14 mouse cellular contexts compared by ENCODE assay signal in the genomic region with DNA sequence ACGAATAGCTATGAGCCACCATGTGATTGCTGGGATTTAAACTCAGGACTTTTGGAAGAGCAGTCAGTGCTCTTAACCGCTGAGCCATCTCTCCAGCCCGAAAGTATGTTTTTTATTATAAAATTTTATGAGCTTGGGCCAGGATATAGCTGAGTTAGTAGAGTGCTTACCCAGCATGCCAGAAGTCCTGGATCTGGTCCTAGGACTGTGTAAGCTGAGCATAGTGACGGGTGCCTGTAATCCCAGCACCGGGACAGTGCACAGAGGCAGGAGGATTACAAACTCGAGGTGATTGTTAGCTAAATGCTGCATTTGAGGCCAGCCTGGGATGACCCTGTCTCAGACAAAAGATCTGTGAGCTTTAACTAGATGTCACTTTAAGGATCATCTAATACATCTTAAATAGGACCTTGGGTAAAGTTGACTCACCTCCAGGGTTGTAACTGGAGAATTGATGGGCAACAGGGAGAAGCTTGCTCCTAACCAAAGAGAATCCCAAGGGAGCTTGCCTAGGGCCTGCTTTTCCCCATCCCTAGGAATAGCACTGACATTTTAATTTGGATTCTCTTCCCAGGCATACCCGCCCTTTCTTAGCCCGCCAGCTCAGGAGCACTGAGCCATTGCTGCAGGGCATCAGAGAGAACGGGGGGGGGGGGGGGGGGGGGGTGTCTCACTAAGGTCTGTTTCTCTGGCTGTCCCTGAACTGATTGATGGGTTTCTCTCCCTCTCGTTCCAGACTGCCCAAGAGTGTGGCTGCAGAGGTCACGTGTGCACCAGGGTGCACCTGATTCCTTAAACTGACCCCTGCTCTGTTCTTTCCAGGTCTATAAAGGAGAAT. TPM values are rescaled to one million over a fixed set of nuclear protein-coding genes. Genes with fewer than 3 reads are reported as not detected.
DNase-seq lines count a peak whose midpoint lies in the region; ATAC-seq and TF ChIP-seq lines count a peak whose summit lies in the region.
"Had no signal": no experiment of that assay in that cellular context is flagged by ENCODE, and none has a peak within 500 bp of the region (broad histone marks: within the 10 kb centered on the region; RNA-seq: fewer than 3 reads in every experiment).

No protein-coding gene starts in this region.

- 46% methylated on average over 11 of the region's 11 CpGs for WGBS in embryonic facial prominence, embryonic 14.5 days

- no peaks in the 10 kb centered on the region for H3K27me3 ChIP-seq in embryonic facial prominence, embryonic 14.5 days (replicated peaks; ENCODE audit: control insufficient read depth, insufficient read depth, low read length)
- H3K27me3 ChIP-seq: stomach, embryonic 15.5 days had no signal

- H3K4me1 ChIP-seq in embryonic facial prominence, embryonic 14.5 days (ENCODE audit: control insufficient read depth, insufficient read depth, low read length) = peaks cover 6% of the 10 kb centered on the region; the same call in 1 of the 2 replicates
- H3K4me1 ChIP-seq: stomach, embryonic 15.5 days had no signal

- peak overlapping the region; percentile 75 for H3K27ac ChIP-seq in left cerebral cortex, adult 2 months
- no peak overlapping the region for H3K27ac ChIP-seq in embryonic facial prominence, embryonic 14.5 days (replicated peaks; ENCODE audit: low read depth, low read length)
- H3K27ac ChIP-seq: stomach, embryonic 15.5 days had no signal

- no peak overlapping the region for H3K4me3 ChIP-seq in left cerebral cortex, adult 2 months
- H3K4me3 ChIP-seq in embryonic facial prominence, embryonic 14.5 days (ENCODE audit: low read depth, low read length) = no peak overlapping the region
- H3K4me3 ChIP-seq: megakaryocyte, embryonic 14.5 days; stomach, embryonic 15.5 days had no signal

- H3K9ac ChIP-seq in embryonic facial prominence, embryonic 14.5 days (ENCODE audit: low read depth, low read length) = no peak overlapping the region
- H3K9ac ChIP-seq: stomach, embryonic 15.5 days had no signal

- peaks cover 16% of the 10 kb centered on the region for H3K36me3 ChIP-seq in embryonic facial prominence, embryonic 14.5 days (ENCODE audit: control insufficient read depth, insufficient read depth, low read length)

- H3K9me3 ChIP-seq in embryonic facial prominence, embryonic 14.5 days (ENCODE audit: control insufficient read depth, low read length) = no peaks in the 10 kb centered on the region
- H3K9me3 ChIP-seq: megakaryocyte, embryonic 14.5 days; stomach, embryonic 15.5 days had no signal

- TF ChIP-seq CTCF in left cerebral cortex, adult 2 months (IDR thresholded peaks at IDR 0.05) = no peak; the same call in 1 of the 2 replicates

- peak; percentile 30 for DNase-seq in adrenal gland, postnatal 10 days
- no peak for DNase-seq in adrenal gland, adult 8-10 months
- no peak for DNase-seq in left cerebral cortex, adult 2 months (ENCODE audit: extremely low spot score in 1 of 2, low spot score in 2 of 2)
- DNase-seq in left cerebral cortex, adult 8-10 months (ENCODE audit: low spot score in 2 of 2) = no peak
- peak; percentile 72 for DNase-seq in embryonic facial prominence, embryonic 14.5 days (ENCODE audit: low spot score)
- DNase-seq in skeletal muscle tissue, adult 2 months (ENCODE audit: low read depth, low spot score) = peak; percentile 40
- no peak for DNase-seq in c-Kit-positive CD71-positive TER-119-positive erythroid progenitor cells, embryonic 14.5 days (ENCODE audit: low spot score)
- DNase-seq: cerebellum, adult 8-10 months; lung, adult 2 months; right cerebral cortex, postnatal 4 days; thymus, postnatal 4 days had no signal

- peak; percentile 79 for ATAC-seq in embryonic facial prominence, embryonic 14.5 days (ENCODE audit: low read depth)
- ATAC-seq in monocyte, adult 5-6 weeks (replicated peaks; ENCODE audit: insufficient number of reproducible peaks, low FRiP score, low TSS enrichment, poor library complexity, severe bottlenecking) = no peak

- intact Hi-C loops in left cerebral cortex, adult 2 months (cut with DNase I) = no loop called here

- H3K4me2 ChIP-seq in embryonic facial prominence, embryonic 14.5 days (ENCODE audit: low read depth, low read length) = no peak overlapping the region
- H3K4me2 ChIP-seq: stomach, embryonic 15.5 days had no signal

RNA-seq across cellular contexts. Expression of a gene that starts 15.8 kb away (rescaled TPM):
- 1 to 10 TPM; 5.3 to 8.5 TPM for total RNA-seq in adrenal gland, postnatal 10 days (2021)
- 10 to 100 TPM; 14.5 to 19.6 (median 17.4) TPM for total RNA-seq in adrenal gland, adult 8-10 months (2022)
- total RNA-seq in left cerebral cortex, adult 2 months (2021) = 10 to 100 TPM; 13.2 to 13.8 TPM
- total RNA-seq in left cerebral cortex, adult 8-10 months (2022) = 10 to 100 TPM; 10.6 to 15.2 (median 13.0) TPM
- 5.8 and 6.5 TPM in 2 replicates for polyA plus RNA-seq in embryonic facial prominence, embryonic 14.5 days (2014; fragmentation: Nextera tagmentation; extraction: Ambion mirVana)
- 0.95 to 4.5 TPM (median 1.5 TPM) in 3 replicates for total RNA-seq in monocyte, adult 5-6 weeks (2017)

RNA-seq across cellular contexts. Expression of a gene that starts 42.7 kb away (rescaled TPM):
- 10 to 100 TPM; 35.6 to 41.5 TPM for total RNA-seq in adrenal gland, postnatal 10 days (2021)
- total RNA-seq in adrenal gland, adult 8-10 months (2022) = 10 to 100 TPM; 32.0 to 53.7 (median 39.0) TPM
- total RNA-seq in left cerebral cortex, adult 2 months (2021) = 10 to 100 TPM; 59.2 to 66.9 TPM
- 10 to 100 TPM; 50.7 to 60.7 (median 53.0) TPM for total RNA-seq in left cerebral cortex, adult 8-10 months (2022)
- 22.5 and 24.4 TPM in 2 replicates for polyA plus RNA-seq in embryonic facial prominence, embryonic 14.5 days (2014; fragmentation: Nextera tagmentation; extraction: Ambion mirVana)
- total RNA-seq in monocyte, adult 5-6 weeks (2017) = 41.1 to 67.6 TPM (median 53.3 TPM) in 3 replicates

RNA-seq across cellular contexts. Expression of a gene that starts 55.8 kb away (rescaled TPM):
- total RNA-seq in adrenal gland, postnatal 10 days (2021) = 10 to 100 TPM; 35.1 to 40.0 TPM
- total RNA-seq in adrenal gland, adult 8-10 months (2022) = 10 to 100 TPM; 46.9 to 86.8 (median 67.7) TPM
- 10 to 100 TPM; 34.0 to 34.1 TPM for total RNA-seq in left cerebral cortex, adult 2 months (2021)
- 10 to 100 TPM; 34.4 to 39.4 (median 36.7) TPM for total RNA-seq in left cerebral cortex, adult 8-10 months (2022)
- polyA plus RNA-seq in embryonic facial prominence, embryonic 14.5 days (2014; fragmentation: Nextera tagmentation; extraction: Ambion mirVana) = 94.0 and 102 TPM in 2 replicates
- total RNA-seq in monocyte, adult 5-6 weeks (2017) = 8.2 to 14.2 TPM (median 11.6 TPM) in 3 replicates

Comparison
In these comparisons a context has a peak if more than half of its experiments do, and no peak if none do; other contexts are left out.
1. DNase-seq: peak in adrenal gland, postnatal 10 days (single experiment), embryonic facial prominence, embryonic 14.5 days (single experiment) and skeletal muscle tissue, adult 2 months (single experiment); none in adrenal gland, adult 8-10 months (single experiment), left cerebral cortex, adult 2 months (0 of 2), left cerebral cortex, adult 8-10 months (0 of 2) and c-Kit-positive CD71-positive TER-119-positive erythroid progenitor cells, embryonic 14.5 days (single experiment).